Mouse (Mus musculus): ENCODE results near the gene Tifab. TPM values are rescaled to one million over a fixed set of nuclear protein-coding genes. Genes with fewer than 3 reads are reported as not detected.

Tifab gene
- total and polyA plus RNA-seq, 2 experiments from 2014 or later = 0.31 to 0.75 TPM

- Histone ChIP-seq H3K9ac (replicated peaks; ENCODE audit: low read length) (no peak overlapping the region), H3K4me3 (ENCODE audit: low read length) (no peak overlapping the region), H3K9me3 (ENCODE audit: low read length) (no peaks in the 10 kb centered on the region), H3K36me3 (ENCODE audit: insufficient read depth, low read length) (no peaks in the 10 kb centered on the region), H3K27me3 (ENCODE audit: insufficient read depth, low read length) (no peaks in the 10 kb centered on the region), H3K27ac (no peak overlapping the region), H3K4me2 (ENCODE audit: low read depth, low read length) (no peak overlapping the region), H3K4me1 (ENCODE audit: insufficient read depth, low read length) (no peaks in the 10 kb centered on the region)
- whole genome bisulfite sequencing = 78% methylated on average over 14 of the region's 14 CpGs
- DNase-seq (ENCODE audit: low spot score) (no peak), ATAC-seq (no peak; the same call in 1 of the 2 replicates)
- TF ChIP-seq CTCF (IDR thresholded peaks at IDR 0.05; ENCODE audit: low read depth) = no peak
Observed at GRCm38 (mm10) chr13:56159016-56159601, 19.6 kb downstream of the Tifab start.

DNA sequence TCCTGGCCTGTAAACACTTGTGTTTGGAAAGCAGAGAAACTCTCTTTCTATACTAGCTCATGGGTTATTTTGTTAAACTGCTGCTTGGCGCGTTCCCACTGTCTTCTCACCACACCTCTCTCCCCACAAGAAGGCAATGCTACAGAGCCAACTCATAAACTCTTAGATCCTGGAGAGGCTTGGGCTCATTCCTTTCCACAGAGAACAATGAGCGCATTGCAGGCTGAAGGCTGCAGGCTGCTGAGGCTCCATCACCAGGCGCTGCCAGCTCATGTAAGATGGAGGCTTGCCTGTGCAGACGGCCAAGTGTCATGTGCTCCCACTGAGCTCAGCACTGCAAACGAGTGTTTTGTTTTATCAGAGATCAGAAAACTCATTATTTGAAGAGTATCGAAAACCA lies 23.0 kb downstream of the Tifab start:
- no peak overlapping the region for H3K9ac ChIP-seq (replicated peaks; ENCODE audit: low read length)
- H3K27me3 ChIP-seq (ENCODE audit: insufficient read depth, low read length) = no peaks in the 10 kb centered on the region
- no peak for TF ChIP-seq CTCF (IDR thresholded peaks at IDR 0.05; ENCODE audit: low read depth)
- no peak overlapping the region for H3K27ac ChIP-seq
- H3K36me3 ChIP-seq (ENCODE audit: insufficient read depth, low read length) = no peaks in the 10 kb centered on the region
- H3K4me3 ChIP-seq (ENCODE audit: low read length) = no peak overlapping the region
- no peak for ATAC-seq
- H3K4me2 ChIP-seq (ENCODE audit: low read depth, low read length) = no peak overlapping the region
- no peaks in the 10 kb centered on the region for H3K4me1 ChIP-seq (ENCODE audit: insufficient read depth, low read length)
- no peak for DNase-seq (ENCODE audit: low spot score)
- WGBS = 63% methylated on average over 7 of the region's 7 CpGs
- H3K9me3 ChIP-seq (ENCODE audit: low read length) = no peaks in the 10 kb centered on the region

GRCm38 (mm10) chr13:56155048-56155447 lies 23.6 kb downstream of the Tifab start:
- 55% methylated on average over 5 of the region's 5 CpGs for WGBS
- Histone ChIP-seq H3K27ac (no peak overlapping the region), H3K36me3 (ENCODE audit: insufficient read depth, low read length) (no peaks in the 10 kb centered on the region), H3K27me3 (ENCODE audit: insufficient read depth, low read length) (no peaks in the 10 kb centered on the region), H3K9me3 (ENCODE audit: low read length) (no peaks in the 10 kb centered on the region), H3K4me3 (ENCODE audit: low read length) (no peak overlapping the region), H3K9ac (replicated peaks; ENCODE audit: low read length) (no peak overlapping the region), H3K4me1 (ENCODE audit: insufficient read depth, low read length) (no peaks in the 10 kb centered on the region), H3K4me2 (ENCODE audit: low read depth, low read length) (no peak overlapping the region)
- TF ChIP-seq CTCF (IDR thresholded peaks at IDR 0.05; ENCODE audit: low read depth) = no peak
- DNase-seq (ENCODE audit: low spot score) (no peak), ATAC-seq (no peak)

DNA sequence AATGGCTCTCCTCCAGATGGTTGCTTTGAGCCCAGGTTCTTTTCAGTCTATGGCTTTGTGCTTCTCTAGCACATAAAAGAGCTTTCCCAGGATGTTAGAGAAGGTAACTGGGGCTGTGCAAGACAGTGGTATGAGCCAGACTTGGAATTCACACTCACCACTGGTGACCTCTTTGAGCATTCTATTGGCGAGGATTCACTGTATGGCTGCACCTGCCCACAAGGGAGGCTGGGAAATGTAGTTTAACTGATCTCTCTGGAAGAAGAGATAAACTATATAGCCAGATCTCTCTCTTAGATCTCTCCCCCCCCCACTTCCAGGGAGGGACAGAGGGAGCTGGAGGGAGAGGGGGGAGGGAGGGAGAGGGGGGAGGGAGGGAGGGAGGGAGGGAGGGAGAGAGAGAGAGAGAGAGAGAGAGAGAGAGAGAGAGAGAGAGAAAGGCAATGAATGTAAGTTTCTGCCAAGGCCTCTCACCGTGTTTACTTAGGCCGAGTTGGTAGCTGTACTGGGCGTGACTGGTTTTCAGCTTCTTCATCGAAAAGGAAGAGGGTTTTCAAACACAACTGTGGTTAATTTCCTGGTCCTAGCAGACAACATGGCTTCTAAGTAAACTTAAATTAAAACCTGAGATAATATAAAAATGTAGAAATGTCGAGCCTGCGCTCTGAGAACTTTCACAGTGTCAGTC lies 25.8 kb downstream of the Tifab start:
- ATAC-seq (no peak), DNase-seq (ENCODE audit: low spot score) (no peak)
- H3K4me1 ChIP-seq (ENCODE audit: insufficient read depth, low read length) = no peaks in the 10 kb centered on the region
- WGBS = 69% methylated on average over 7 of the region's 7 CpGs
- H3K9me3 ChIP-seq (ENCODE audit: low read length) = no peaks in the 10 kb centered on the region
- TF ChIP-seq CTCF (IDR thresholded peaks at IDR 0.05; ENCODE audit: low read depth) = no peak
- no peaks in the 10 kb centered on the region for H3K27me3 ChIP-seq (ENCODE audit: insufficient read depth, low read length)
- H3K27ac ChIP-seq = no peak overlapping the region
- H3K4me3 ChIP-seq (ENCODE audit: low read length) = no peak overlapping the region
- no peak overlapping the region for H3K9ac ChIP-seq (replicated peaks; ENCODE audit: low read length)
- H3K4me2 ChIP-seq (ENCODE audit: low read depth, low read length) = no peak overlapping the region
- no peaks in the 10 kb centered on the region for H3K36me3 ChIP-seq (ENCODE audit: insufficient read depth, low read length)

- H3K9ac ChIP-seq (replicated peaks; ENCODE audit: low read length) = no peak overlapping the region
- ATAC-seq (0 out of 2 replicates have a peak, but pooled peaks have one; percentile 40), DNase-seq (ENCODE audit: low spot score) (peak; percentile 92)
- 54% methylated on average over 22 of the region's 22 CpGs for WGBS
- TF ChIP-seq CTCF (IDR thresholded peaks at IDR 0.05; ENCODE audit: low read depth) = peak; percentile 86
- no peak overlapping the region for H3K27ac ChIP-seq
- no peaks in the 10 kb centered on the region for H3K36me3 ChIP-seq (ENCODE audit: insufficient read depth, low read length)
- no peaks in the 10 kb centered on the region for H3K27me3 ChIP-seq (ENCODE audit: insufficient read depth, low read length)
- H3K9me3 ChIP-seq (ENCODE audit: low read length) = no peaks in the 10 kb centered on the region
- H3K4me1 ChIP-seq (ENCODE audit: insufficient read depth, low read length) = no peaks in the 10 kb centered on the region
- 0 out of 2 replicates have a peak overlapping the region, but pooled peaks have one; percentile 6 for H3K4me2 ChIP-seq (ENCODE audit: low read depth, low read length)
- H3K4me3 ChIP-seq (ENCODE audit: low read length) = no peak overlapping the region
Observed at GRCm38 (mm10) chr13:56151404-56152226, 27.1 kb downstream of the Tifab start.

DNA sequence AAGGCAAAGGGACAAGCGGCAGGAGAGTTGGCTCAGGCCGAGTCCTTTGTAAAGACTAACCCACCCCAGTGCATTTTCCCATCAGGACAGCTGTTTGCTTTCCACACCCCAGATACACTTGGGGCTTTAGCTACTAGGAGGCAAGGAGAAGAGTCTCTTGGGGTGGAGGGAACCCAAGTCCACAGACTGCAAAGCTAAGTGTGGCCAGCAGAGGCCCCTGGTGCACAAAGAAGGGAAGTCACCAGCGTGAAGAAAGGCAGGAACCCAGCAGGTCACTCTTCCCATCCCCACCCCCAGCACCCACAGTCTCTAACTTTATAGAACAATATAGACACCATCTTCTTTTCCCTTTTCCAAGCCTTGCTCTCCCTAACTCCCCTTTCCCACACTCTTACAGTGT lies 33.2 kb downstream of the Tifab start:
- 32% methylated on average over 3 of the region's 3 CpGs for WGBS
- Histone ChIP-seq H3K9ac (replicated peaks; ENCODE audit: low read length) (no peak overlapping the region), H3K4me1 (ENCODE audit: insufficient read depth, low read length) (no peaks in the 10 kb centered on the region), H3K27ac (no peak overlapping the region), H3K27me3 (ENCODE audit: insufficient read depth, low read length) (no peaks in the 10 kb centered on the region), H3K4me2 (ENCODE audit: low read depth, low read length) (no peak overlapping the region), H3K9me3 (ENCODE audit: low read length) (no peaks in the 10 kb centered on the region), H3K4me3 (ENCODE audit: low read length) (no peak overlapping the region), H3K36me3 (ENCODE audit: insufficient read depth, low read length) (no peaks in the 10 kb centered on the region)
- peak; percentile 47 for TF ChIP-seq CTCF (IDR thresholded peaks at IDR 0.05; ENCODE audit: low read depth)
- no peak for ATAC-seq
- no peak for DNase-seq (ENCODE audit: low spot score)

Data from hindbrain, postnatal 0 days (tissue).